Mouse (Mus musculus): Measurements from ENCODE around the gene Nup214. TPM values are rescaled to one million over a fixed set of nuclear protein-coding genes. Genes with fewer than 3 reads are reported as not detected.

Nup214 gene
- polyA plus RNA-seq, 1 experiment from 2014 or later = 110 TPM

- H3K9me3 ChIP-seq = no peaks in the 10 kb centered on the region
- DNase-seq (ENCODE audit: extremely low spot score, low spot score) = no peak
- no peaks in the 10 kb centered on the region for H3K27me3 ChIP-seq (ENCODE audit: poor library complexity, severe bottlenecking)
- no peak overlapping the region for H3K27ac ChIP-seq
- H3K4me1 ChIP-seq = peaks cover 25% of the 10 kb centered on the region
- 88% methylated on average over 10 of the region's 10 CpGs for WGBS
- H3K36me3 ChIP-seq (replicated peaks) = peaks cover 20% of the 10 kb centered on the region
- H3K4me3 ChIP-seq = no peak overlapping the region
These were observed 82.3 kb downstream of the Nup214 start for GRCm38 (mm10) chr2:32056524-32056923.

- peaks cover 32% of the 10 kb centered on the region for H3K4me1 ChIP-seq
- H3K27ac ChIP-seq = no peak overlapping the region
- H3K4me3 ChIP-seq = no peak overlapping the region
- DNase-seq (ENCODE audit: extremely low spot score, low spot score) = no peak
- no peaks in the 10 kb centered on the region for H3K27me3 ChIP-seq (ENCODE audit: poor library complexity, severe bottlenecking)
- no peaks in the 10 kb centered on the region for H3K9me3 ChIP-seq
- peaks cover 12% of the 10 kb centered on the region for H3K36me3 ChIP-seq (replicated peaks)
- 89% methylated on average over 2 of the region's 2 CpGs for WGBS
These were observed 83.1 kb downstream of the Nup214 start for GRCm38 (mm10) chr2:32057360-32057759.

DNA sequence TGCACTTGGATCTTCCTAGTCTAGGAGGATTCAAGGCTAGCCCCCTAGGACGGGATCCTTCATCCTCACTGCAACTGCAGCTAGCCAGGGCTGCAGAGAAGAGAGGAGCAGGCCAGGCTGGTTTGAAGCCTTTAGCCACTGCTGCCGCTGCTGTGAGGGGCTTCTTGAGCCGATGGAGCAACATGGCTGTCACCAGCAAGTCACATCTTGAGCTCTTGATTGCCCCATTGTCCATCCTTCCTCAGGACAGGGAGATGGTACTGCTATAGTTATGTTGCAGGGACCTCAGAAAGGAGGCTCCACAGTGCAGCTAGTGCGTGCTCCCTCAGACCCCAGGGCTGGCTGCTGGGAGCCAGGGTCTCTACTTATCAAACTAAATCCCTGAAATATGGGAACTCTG, 83.6 kb downstream of the Nup214 start:
- 81% methylated on average over 4 of the region's 4 CpGs for WGBS
- peaks cover 32% of the 10 kb centered on the region for H3K4me1 ChIP-seq
- H3K27ac ChIP-seq = no peak overlapping the region
- no peak overlapping the region for H3K4me3 ChIP-seq
- peaks cover 8% of the 10 kb centered on the region for H3K36me3 ChIP-seq (replicated peaks)
- no peak for DNase-seq (ENCODE audit: extremely low spot score, low spot score)
- no peaks in the 10 kb centered on the region for H3K27me3 ChIP-seq (ENCODE audit: poor library complexity, severe bottlenecking)
- H3K9me3 ChIP-seq = no peaks in the 10 kb centered on the region

DNA sequence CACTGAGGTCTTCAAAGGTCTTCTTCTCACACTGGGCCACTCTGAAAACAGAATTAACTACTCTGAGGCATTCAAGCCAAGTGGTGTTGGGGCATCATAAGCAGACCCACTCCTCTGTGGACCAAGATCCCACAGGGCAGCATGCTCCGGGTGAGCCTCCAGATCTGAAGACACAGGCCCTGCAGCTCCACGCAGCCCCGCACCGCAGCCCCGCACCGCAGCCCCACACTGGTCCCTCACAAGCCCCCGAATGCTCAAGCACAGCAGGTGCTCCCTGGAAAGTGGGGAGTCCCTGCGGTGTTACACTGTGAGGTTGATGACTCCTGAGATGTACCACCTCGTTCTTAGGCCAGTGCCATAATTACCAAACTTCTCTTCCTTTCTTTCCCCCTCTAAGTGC, 84.0 kb downstream of the Nup214 start:
- WGBS = 72% methylated on average over 9 of the region's 9 CpGs

DNA sequence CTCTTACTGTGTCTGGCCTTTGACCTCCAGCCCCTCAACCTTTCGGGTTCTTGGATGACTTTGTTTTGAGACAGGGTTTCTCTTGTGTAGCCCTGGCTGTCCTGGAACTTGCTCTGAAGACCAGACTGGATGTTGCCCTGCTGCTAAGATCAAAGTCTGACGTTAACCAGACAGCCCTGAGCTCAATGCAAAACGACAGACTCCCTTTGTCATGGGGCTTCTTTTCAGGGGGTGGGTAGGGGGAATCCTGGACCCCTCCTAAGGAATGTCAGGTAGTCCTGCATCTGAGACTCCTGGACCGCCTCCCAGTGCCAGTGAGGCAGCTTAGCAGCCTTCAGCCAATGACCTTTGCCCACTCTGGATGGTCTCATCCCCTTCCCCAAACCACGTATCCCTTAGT, 84.5 kb downstream of the Nup214 start:
- Histone ChIP-seq H3K27ac (no peak overlapping the region), H3K9me3 (no peaks in the 10 kb centered on the region), H3K36me3 (replicated peaks) (peaks cover 2% of the 10 kb centered on the region), H3K4me1 (peaks cover 32% of the 10 kb centered on the region), H3K27me3 (ENCODE audit: poor library complexity, severe bottlenecking) (no peaks in the 10 kb centered on the region), H3K4me3 (no peak overlapping the region)
- WGBS = 41% methylated on average over 5 of the region's 5 CpGs
- no peak for DNase-seq (ENCODE audit: extremely low spot score, low spot score)

More for the DNA sequence above, 84.0 kb downstream of the Nup214 start:
- no peak for DNase-seq (ENCODE audit: extremely low spot score, low spot score)
- peaks cover 32% of the 10 kb centered on the region for H3K4me1 ChIP-seq
- peaks cover 7% of the 10 kb centered on the region for H3K36me3 ChIP-seq (replicated peaks)
- no peaks in the 10 kb centered on the region for H3K27me3 ChIP-seq (ENCODE audit: poor library complexity, severe bottlenecking)
- H3K4me3 ChIP-seq = no peak overlapping the region
- no peaks in the 10 kb centered on the region for H3K9me3 ChIP-seq
- H3K27ac ChIP-seq = no peak overlapping the region

DNA sequence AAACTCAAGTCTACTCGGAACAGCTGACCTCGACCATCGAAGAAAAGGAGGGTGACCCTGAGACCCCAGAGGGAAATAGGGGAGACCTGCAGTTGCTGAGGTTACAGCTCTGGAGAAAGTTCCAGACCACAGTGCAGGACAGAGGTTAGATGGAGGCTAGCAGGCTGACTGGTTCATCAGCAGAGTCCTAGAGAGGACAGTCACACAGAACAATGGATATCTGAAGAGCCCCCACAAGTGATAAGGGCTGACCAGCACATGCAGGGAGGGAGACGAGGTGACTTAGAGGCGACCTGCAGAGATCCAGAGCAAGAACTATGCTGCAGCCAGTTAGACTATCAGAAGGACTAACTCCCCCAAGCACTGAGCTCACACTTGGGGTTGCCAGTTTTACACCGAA, 85.4 kb downstream of the Nup214 start:
- WGBS = 80% methylated on average over 6 of the region's 6 CpGs

DNA sequence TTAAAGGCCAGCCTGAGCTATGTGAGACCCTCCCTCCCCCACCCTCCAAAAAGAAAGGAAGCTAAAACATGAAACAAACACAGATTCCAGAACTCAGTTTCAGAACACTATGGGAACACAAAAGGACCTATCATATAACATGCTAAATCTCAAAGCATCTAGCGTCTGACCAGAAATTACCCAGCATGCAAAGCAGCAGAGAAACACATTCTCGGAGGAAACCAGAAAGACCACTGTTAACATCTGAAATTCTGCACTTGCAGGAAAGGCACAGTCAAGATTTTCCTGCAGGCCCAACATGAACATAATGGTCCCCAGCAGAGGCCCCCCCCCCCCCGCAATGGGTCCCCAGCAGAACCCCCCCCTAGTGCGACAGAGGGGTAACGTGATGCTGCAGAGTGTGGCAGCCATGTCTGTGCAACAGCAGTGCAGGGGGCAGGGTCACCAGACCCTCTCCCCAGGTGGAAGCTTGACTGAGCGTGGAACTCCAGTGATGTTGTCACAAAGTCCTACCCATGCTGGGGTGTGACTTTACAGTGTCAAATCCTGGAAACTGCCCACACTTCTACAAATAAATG, 86.1 kb downstream of the Nup214 start:
- H3K4me1 ChIP-seq = peaks cover 25% of the 10 kb centered on the region
- H3K27me3 ChIP-seq (ENCODE audit: poor library complexity, severe bottlenecking) = no peaks in the 10 kb centered on the region
- no peak overlapping the region for H3K4me3 ChIP-seq
- no peaks in the 10 kb centered on the region for H3K36me3 ChIP-seq (replicated peaks)
- no peak for DNase-seq (ENCODE audit: extremely low spot score, low spot score)
- WGBS = 81% methylated on average over 6 of the region's 6 CpGs
- no peaks in the 10 kb centered on the region for H3K9me3 ChIP-seq
- no peak overlapping the region for H3K27ac ChIP-seq

More for the DNA sequence above, 85.4 kb downstream of the Nup214 start:
- H3K27ac ChIP-seq = no peak overlapping the region
- no peak overlapping the region for H3K4me3 ChIP-seq
- no peaks in the 10 kb centered on the region for H3K36me3 ChIP-seq (replicated peaks)
- H3K4me1 ChIP-seq = peaks cover 29% of the 10 kb centered on the region
- no peaks in the 10 kb centered on the region for H3K27me3 ChIP-seq (ENCODE audit: poor library complexity, severe bottlenecking)
- no peaks in the 10 kb centered on the region for H3K9me3 ChIP-seq
- no peak for DNase-seq (ENCODE audit: extremely low spot score, low spot score)

- no peaks in the 10 kb centered on the region for H3K9me3 ChIP-seq
- WGBS = 78% methylated on average over 2 of the region's 2 CpGs
- no peaks in the 10 kb centered on the region for H3K36me3 ChIP-seq (replicated peaks)
- H3K4me1 ChIP-seq = peaks cover 20% of the 10 kb centered on the region; the same call in 1 of the 2 replicates
- H3K27me3 ChIP-seq (ENCODE audit: poor library complexity, severe bottlenecking) = no peaks in the 10 kb centered on the region
- H3K27ac ChIP-seq = no peak overlapping the region
- H3K4me3 ChIP-seq = no peak overlapping the region
- no peak for DNase-seq (ENCODE audit: extremely low spot score, low spot score)
These were observed 87.0 kb downstream of the Nup214 start for GRCm38 (mm10) chr2:32061189-32061588.

DNA sequence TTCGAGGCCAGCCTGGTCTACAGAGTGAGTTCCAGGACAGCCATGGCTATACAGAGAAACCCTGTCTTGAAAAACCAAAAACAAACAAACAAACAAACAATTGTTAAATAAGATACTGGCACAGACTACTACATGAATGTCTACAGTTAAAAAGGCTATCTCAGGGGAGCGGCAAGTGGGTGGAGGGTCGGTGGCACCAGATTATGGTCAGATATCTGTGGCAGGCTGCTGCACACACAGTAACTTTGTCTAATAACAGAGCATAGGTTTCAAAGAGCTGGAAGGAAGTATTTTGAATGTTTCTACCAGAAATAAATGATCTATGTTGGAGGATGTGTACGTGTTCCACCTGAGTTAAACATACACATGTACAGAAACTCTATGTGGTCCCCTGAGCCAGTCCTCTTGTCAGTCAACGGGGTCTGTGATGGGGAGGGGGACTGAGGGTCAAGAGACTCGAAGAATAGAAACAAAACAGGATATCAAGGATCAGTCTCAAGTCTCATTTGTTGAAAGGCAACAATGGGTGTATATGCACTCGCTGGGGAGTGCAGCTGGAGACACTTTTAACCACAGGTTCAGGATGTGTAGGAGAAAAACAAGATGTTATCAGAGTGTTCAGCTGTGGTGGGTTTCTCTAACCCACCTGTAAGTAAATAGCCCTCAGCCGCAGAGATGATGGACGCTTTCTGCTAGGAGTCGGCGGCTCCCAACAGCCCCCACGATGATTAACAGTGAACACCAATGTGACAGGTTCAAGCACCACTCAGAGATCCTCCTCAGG, 87.7 kb downstream of the Nup214 start:
- Histone ChIP-seq H3K27ac (no peak overlapping the region), H3K4me1 (peaks cover 20% of the 10 kb centered on the region; the same call in 1 of the 2 replicates), H3K9me3 (no peaks in the 10 kb centered on the region), H3K27me3 (ENCODE audit: poor library complexity, severe bottlenecking) (0 out of 2 replicates have a peak, but pooled peaks cover 1% of the 10 kb centered on the region), H3K36me3 (replicated peaks) (no peaks in the 10 kb centered on the region), H3K4me3 (no peak overlapping the region)
- DNase-seq (ENCODE audit: extremely low spot score, low spot score) = no peak
- WGBS = 81% methylated on average over 12 of the region's 12 CpGs

GRCm38 (mm10) chr2:32062626-32063410, 88.6 kb downstream of the Nup214 start:
- 93% methylated on average over 15 of the region's 15 CpGs for WGBS
- Histone ChIP-seq H3K4me1 (peaks cover 20% of the 10 kb centered on the region; the same call in 1 of the 2 replicates), H3K4me3 (no peak overlapping the region), H3K27ac (no peak overlapping the region), H3K36me3 (replicated peaks) (no peaks in the 10 kb centered on the region), H3K27me3 (ENCODE audit: poor library complexity, severe bottlenecking) (peaks cover 9% of the 10 kb centered on the region), H3K9me3 (no peaks in the 10 kb centered on the region)
- no peak for DNase-seq (ENCODE audit: extremely low spot score, low spot score)

- Histone ChIP-seq H3K36me3 (replicated peaks) (no peaks in the 10 kb centered on the region), H3K27ac (no peak overlapping the region), H3K9me3 (no peaks in the 10 kb centered on the region), H3K4me3 (no peak overlapping the region), H3K4me1 (peaks cover 22% of the 10 kb centered on the region), H3K27me3 (ENCODE audit: poor library complexity, severe bottlenecking) (peaks cover 17% of the 10 kb centered on the region)
- no peak for DNase-seq (ENCODE audit: extremely low spot score, low spot score)
- WGBS = 88% methylated on average over 7 of the region's 7 CpGs
These were observed 89.4 kb downstream of the Nup214 start for GRCm38 (mm10) chr2:32063451-32064151.

DNA sequence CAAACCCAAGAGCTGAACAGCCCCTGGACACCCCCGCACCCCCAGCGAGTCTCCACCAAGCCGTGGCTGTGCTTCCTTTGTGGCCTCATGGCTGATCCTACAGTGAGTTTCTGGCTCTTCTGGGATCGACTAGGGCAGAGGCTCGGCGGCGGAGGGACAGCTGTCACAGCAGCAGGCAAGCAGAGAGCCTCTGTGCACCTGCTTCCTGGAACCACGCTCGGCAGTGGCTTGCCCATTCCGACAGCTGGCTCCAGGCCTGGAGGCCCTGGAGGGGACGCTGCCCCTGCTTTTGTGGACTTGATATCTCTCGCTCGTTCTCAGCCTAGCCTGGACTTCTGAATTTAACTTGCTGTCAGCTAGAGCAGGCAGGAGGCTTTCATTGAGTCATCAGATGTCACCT, 90.7 kb downstream of the Nup214 start:
- Histone ChIP-seq H3K9me3 (no peaks in the 10 kb centered on the region), H3K27me3 (ENCODE audit: poor library complexity, severe bottlenecking) (peaks cover 23% of the 10 kb centered on the region), H3K4me1 (peaks cover 30% of the 10 kb centered on the region), H3K4me3 (no peak overlapping the region), H3K27ac (peak overlapping the region; percentile 58), H3K36me3 (replicated peaks) (no peaks in the 10 kb centered on the region)
- 80% methylated on average over 13 of the region's 13 CpGs for WGBS
- no peak for DNase-seq (ENCODE audit: extremely low spot score, low spot score)

Data from forebrain, embryonic 10.5 days (tissue).